Mouse (Mus musculus) testis, adult 2 months (tissue): Measurements from ENCODE around the gene Bclaf1.

Source experiments
- CTCF ChIP-seq: fragments of 200-500 bp; IDR thresholded peaks from 2 replicates; pipeline ENCODE4 v1.5.1; 2012; ENCODE audit warnings: low read depth, mild to moderate bottlenecking, inconsistent platforms, low read length, moderate library complexity; ENCODE audit not compliant: control insufficient read depth, insufficient read depth, insufficient replicate concordance
- POLR2A ChIP-seq: fragments of 200-500 bp; IDR thresholded peaks from 2 replicates; pipeline ENCODE4 v1.6.1; 2012; ENCODE audit warnings: low read depth, mild to moderate bottlenecking, inconsistent platforms, low read length, moderate library complexity; ENCODE audit not compliant: control insufficient read depth

GRCm38 (mm10) chr10:20287369-20287768, 24.9 kb upstream of the Bclaf1 start:
- TF ChIP-seq CTCF (no peak), POLR2A (no peak)
